Mouse (Mus musculus) adrenal gland (tissue): ENCODE measurements around the gene Lfng.

Experiments used
- intact Hi-C: fragments of 180-260 bp; cut with DNase I; formaldehyde crosslinking; loops from one replicate; pipeline ENCODE4 v1.15.1; 2025

Gene Lfng

DNA sequence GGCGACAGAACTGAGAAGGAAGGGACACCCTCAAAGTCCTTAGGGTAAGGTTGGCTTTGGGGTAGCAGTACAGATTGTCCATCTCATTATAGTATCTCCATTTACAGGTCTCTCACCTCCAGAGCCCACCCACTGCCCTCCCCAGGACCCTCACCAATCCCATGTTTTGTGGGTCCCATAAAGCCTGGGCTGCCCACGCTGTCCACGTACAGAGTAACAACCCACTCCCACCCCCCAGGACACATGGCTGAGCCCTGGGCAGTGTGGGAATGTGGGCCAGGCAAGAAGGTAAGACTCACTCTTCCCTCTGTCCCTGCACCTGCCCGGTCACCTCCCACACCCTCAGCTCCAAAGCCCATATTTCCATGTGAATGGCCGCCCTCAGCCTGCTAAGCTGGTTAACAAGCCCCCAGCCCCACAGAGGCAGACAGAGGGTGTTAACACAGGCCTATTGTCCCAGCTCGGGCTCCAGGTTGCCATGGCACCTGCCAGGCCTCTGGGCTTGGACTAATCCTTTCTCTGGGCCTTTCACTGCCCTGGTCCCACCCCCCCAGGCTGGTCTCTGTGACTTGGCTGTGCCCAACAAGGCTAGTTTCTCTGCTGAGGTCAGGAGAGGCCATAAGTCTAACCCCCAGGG lies 23.3 kb upstream of the Lfng start:
- intact Hi-C loops, result no loop called here

DNA sequence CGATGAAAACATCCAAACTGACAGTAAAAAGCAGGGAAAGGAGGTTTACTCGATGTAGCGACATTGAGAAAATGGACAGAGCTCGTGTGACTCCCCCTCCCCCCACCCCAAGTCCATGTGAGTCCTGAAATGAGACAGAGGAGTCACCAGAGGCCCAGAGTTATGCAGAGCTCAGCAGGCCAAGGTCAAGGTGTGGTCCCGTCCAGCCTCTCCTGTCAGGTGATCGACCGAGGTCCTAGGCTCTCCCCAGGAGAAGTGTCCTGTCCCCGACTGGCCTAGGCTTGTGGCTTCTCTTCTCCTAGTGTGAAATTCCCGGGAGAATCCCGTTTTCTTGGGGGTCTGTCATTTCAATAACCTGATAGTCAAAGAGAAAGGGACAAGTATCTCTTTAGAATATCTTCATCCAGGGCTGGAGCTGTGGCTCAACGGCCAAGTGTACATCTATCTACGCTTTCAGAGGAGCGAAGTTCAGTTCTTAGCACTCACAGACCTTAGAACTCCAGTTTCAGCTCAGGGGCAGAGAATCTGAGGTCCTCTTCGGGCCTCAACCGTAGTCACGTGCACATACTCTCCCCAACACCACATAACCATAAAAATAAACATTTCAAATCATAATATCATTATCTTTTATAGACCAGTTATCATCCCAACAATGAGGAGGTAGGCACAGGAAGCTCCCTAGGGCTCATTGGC lies 17.9 kb upstream of the Lfng start:
- intact Hi-C loops, result no loop called here

DNA sequence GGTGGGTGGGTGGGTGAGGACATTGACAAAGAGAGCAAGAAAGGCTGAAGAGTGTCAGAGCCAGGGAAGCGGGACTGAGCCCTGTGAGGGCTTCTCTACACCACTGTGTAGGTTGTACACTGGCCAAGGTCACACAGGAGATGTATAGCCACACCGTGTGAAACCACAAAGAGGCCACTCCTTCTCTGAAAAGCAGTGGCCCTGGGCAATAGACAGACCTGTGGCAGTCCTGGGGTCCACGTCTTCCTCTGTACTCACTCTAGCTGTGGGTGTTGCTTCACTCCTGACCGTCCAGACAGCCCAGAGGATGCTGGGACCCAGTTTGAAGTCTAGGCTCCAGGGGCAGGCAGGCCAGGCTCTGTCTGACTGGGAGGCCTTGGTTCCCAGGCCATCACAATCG lies 12.3 kb upstream of the Lfng start:
- intact Hi-C loops, result no loop called here

DNA sequence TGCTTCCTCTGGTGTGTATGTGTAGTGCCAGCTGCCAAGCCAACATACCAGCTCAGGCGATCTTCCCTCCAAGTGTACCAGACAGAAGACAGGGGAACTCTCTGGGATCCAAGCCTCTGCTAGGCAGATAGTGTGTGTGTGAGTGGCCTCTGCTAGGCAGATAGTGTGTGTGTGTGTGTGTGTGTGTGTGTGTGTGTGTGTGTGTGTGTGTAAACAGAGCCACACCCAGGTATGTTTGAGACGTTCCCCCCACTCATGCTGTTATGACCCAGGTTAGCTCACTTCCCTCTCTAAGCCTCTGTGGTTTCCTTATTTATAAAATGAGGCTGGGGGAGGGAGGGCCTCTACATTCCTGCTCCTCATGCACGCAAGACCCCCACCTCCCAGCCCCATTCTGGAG lies 10.7 kb upstream of the Lfng start:
- intact Hi-C loops, result no loop called here

DNA sequence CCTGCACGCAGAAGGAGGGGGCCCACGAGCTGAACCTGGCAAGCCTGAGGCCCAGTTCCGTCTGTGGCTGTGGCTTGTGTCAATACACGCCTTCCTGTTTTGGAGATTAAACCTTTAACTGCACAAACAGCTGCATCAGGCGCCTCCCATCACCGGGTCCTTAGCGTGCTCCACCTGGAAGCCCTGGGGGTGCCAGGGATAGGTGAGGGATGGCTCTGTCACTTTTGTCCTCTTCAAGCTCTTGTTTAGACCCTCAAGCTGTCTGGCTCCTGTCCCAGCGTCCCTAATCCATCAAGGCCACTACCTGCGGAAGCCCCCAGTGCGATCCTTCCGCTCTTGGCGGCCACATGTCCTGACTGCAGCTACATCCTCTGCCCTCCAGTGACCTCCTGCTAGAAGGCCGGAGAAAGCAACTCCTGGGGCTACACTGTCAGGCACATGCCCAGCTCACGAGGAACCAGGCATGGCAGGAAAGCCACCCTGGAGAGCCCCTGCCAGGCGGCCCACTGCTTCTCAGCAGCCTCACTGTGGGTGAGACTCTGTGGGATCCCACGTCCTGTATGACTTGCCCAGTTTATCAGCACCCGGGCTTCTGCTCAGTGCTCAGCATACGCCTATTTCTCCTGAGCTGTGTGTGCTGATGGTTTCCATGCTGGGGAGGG lies 10.1 kb upstream of the Lfng start:
- intact Hi-C loops, result no loop called here

DNA sequence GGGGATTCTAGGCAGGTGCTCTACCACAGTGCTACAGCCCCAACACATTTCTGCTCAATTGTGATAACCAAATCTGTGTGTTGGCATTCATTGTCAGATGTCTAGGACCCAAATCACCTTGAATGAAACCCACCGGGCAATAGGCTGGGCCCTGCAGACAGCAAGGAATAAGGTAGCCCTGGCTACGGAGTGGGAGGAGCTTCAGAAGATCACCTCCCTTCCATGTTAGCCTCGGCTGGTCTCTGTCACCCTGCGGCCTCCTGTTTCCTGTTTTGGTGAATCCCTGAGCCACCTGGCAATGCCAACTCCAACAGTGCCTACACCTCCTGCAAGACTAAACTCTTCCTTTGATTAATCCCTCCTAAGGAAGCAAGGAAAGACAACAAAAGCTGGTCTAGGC lies 9.3 kb upstream of the Lfng start:
- intact Hi-C loops, result no loop called here

DNA sequence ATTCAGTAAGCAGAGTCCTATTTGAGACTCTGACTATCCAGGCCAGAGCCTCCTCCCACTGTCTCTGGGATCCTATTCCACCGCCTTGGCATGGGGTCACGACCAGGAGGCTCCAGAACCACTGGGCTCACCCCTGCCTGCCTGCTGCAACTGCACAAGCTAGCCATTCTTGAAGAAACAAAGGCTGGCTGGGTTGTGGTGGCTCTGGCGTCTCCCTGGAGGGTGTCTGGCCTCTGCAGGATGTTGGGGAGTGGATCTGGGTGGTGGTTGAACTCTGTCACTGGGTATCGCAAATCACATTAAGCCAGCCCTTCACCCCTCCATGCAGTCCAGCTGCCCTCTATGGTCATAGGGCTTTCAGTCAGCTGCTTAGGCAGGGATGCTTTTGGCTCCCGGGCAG lies 7.2 kb upstream of the Lfng start:
- intact Hi-C loops, result no loop called here

DNA sequence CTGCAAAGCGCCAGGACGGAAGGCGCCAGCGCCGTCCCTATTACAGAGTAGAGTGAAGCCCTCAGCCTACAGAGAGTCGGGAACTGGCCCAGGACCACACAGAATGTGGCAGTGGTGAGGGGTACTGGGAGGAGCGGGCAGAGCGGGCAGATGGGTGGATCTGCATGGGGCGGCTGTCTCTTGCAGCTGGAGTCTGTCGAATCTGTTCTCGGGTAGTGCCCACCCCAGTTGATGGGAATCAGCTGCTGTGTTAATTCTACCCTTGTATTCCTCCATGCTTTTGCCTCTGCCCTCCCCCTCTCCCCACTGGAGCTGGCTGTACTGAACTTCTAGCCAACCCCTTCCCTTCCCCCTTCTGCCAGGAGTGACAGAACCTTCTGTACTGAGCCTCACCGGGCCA lies 5.4 kb upstream of the Lfng start:
- intact Hi-C loops, result no loop called here

DNA sequence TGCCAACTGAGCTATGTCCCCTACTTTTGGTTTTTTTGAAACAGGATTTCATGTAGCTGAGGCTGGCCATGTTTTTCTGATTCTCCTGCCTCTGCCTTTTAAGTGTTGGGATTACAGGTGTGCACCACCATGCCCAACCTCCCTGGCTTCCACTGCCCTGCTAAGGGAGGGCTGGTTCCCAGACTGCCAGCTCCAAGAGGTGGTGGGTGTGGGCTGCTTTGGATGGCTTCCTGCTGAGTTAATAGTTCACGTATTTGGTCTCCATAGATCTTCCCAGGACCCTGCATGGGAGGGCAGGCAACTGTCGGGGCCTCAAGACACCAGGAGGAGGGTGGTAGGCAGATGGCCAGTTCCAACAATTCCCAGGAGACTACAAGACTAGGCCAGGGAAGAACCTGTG lies 4.6 kb upstream of the Lfng start:
- intact Hi-C loops, result no loop called here

DNA sequence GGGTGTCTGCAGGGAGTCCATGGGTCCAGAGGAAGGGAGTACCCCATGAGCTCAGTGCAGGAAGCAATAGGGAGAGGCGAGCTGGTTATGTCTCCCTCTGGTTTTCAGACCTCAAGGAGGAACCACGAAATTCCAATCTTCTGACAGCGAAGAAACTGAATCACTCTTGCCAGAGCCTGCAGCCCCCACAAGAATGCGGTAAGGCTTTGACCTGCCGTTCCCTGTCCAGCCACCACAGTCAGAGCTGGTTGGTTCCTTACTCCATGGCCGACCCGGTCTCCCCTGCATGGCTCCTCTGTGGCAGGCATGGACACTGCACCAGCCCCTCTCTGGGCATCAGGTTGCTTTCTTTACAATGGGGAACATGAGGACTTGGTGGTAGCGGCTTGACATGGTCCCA lies 2.7 kb upstream of the Lfng start:
- intact Hi-C loops, result no loop called here

DNA sequence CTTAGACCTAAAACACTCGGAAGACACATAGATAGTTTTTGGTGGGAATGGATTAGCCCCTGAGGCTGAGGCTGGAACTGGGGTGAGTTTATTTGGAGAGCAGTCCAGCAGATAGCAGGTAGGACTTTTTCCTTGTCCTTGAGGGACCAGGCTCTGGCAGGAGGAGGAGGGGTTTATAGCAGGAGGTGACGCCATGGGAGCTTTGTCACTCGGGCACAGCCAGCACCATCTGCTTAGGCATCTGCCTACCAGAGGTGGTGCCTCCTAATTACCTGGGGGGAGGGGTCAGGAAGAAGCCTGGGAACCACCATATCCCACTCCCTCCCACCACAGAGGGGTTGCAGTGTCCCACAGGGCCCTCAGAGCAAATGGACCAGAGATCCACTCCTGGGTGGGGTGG lies 1.9 kb upstream of the Lfng start:
- intact Hi-C loops, result no loop called here

DNA sequence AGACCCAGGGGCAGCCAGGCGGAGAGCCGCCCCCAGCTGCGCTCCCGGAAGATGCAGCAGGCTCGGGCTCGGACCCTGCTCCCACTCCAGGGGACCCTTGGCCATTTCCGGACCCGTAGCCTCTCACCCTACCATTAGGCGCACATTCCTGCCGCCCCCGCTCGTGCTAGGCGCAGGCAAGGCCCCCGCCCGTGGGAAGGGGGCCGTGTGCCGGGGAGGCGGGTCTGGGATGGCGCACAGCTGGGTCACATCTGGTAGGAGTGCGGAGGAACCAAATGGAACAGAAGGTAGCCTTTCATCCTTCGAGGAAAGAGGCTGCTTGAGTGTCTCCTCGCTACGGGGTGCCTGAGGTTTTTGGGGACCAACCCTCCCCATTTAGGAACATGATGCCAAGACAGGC lies 734 bp upstream of the Lfng start:
- intact Hi-C loops, result no loop called here

DNA sequence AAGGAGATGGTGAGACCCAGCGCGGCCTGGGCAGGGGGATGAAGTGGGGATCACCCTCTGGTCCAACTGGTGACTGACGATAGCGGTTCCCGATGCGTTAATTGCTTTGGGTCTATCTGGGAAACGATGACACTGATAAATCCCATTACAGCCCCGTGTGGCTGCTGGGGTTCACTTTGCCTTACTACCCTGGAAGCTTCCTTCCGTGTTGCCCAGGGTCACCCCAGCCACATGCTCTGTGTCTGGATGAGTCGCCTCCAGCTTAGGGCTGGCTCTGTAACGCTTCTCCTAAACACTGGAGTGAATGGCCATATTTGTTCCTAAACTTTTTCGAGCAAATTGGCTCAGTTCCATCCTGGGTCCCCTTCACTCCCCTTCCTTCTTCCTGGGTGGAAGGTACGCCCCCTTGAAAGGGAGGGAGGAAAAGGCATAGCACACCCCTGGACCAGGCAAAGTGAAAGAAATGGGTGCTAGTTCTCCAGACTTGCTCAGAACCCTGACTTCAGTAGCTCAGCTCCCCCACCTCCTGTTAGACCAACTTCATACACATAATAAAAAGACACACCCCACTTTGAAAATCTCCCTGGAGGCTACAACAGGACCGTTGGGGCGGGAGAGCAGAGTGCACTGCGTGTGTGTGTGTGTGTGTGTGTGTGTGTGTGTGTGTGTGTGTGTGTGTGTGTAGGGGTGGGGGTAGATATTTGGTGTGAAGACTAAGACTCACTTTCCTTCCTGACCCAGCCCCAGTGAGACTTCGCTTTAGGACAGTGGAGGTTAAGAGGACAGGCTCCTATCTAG lies 915 bp downstream of the Lfng start:
- intact Hi-C loops, result no loop called here

DNA sequence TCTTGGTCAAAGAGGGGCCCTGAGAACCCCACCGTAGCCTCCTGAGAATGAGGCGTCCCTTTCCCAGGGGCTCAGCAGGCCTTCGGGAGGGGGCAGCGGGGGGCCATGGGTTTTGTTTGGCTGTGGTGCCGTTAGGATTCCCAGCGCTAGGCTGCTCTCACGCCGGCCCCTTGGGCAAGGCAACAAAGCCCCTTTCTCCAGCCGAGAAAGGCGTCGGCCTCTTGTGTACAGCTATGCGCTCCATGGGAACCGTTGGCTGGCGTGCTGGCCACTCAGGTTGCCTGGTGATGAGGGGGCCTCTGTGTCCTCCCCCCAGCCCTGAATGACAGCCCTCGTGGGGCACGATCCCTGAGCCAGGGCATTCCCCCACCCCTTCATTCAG lies 1.5 kb downstream of the Lfng start:
- intact Hi-C loops, result no loop called here

DNA sequence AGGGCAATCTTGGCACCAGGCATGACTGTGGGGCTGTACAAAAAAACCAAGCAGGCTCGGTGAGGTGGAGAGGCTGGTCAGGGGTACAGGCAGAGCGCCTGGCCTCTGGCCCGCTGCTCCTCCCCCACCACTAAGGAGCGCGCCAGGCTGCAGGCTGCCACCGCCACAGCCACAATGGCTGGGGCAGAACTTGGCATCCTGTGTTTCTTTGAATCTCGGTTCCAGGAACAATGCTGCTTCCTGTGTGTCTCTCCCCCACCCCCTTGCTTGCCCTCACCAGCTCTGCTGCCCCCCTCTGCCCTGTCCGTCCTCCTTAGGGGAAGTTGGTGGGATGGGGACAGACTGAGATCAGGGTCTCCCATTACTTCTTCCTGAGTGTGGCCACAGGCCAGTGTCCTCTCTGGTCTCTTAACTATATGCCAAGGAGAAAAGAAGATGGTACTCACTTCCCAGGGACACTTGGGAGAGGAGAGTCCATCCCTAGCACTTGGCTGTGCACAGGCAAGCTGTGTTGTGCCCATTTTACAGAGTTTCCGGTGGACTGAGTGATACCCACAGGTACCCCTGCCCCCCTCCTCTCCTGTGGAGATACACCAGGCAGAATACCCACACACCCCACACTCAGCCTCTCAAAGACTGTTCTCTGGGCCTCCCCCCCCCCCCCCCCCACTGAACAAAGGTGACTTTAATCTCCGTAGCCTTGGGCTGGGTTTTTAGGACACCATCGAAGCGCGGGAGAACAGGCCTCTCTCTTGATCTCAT lies 2.6 kb downstream of the Lfng start:
- intact Hi-C loops, result no loop called here

DNA sequence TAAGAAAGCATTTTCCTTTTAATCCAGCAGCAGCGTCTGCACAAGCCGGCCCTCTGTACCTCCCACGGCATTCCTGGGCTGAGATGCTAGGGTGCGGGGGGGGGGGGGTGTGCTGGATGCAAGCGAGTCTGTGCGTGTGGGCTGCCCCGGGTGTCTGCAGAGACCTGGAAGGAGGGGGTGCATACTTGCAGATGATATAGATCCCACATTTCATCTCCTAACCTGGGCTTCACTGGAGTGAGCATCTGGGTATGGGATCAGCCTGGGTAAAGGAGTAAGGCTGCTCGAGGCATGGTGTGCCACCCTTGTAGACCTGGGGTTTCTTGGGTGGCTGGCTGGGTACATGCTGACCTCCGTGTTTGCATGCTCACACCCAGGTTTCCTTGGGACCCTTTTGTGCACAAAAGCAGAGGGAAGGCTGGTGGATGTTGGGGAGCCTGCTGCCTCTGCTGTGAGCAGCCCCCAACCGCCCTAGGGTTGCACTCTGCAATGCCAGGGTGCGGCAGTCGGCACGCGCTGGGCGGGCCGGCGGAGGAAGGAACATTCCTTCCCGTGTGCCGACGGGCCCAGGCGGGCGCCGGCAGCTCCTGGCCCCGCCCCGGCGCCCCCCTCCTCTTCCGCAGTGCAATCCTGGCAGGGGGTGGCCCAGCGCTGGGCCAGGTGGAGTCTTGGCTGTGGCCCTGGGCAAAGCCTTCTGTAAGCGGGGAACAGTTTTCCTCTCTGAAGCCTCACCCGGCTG lies 3.3 kb downstream of the Lfng start:
- intact Hi-C loops, result no loop called here

DNA sequence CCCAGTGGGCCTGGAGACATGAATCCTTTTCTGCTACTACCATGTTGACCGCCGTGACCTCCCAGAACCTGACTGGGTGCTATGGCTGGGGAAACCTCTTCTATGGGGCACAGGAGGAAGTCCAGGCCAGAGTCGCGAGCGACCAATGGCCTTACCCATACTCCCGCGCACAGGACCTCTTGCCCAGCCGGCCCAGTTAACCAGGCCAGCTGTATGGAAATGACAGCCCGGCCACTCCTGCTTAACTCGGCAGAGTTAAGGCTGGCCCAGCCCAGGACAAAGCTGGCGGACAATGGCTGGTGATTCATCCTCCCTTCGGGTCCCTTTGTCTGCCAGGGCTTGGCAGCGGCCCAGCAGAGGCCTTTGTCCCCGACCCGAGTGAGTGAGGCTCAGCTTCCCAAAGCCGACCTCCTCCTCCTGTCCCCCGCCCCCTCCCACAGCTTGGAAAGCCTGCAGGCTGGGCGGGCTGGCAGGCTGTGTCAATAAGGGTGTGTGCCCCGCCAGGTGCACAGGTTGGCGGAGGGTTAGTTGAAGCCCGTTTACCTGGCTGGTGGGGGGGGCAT lies 4.0 kb downstream of the Lfng start:
- intact Hi-C loops, result no loop called here

DNA sequence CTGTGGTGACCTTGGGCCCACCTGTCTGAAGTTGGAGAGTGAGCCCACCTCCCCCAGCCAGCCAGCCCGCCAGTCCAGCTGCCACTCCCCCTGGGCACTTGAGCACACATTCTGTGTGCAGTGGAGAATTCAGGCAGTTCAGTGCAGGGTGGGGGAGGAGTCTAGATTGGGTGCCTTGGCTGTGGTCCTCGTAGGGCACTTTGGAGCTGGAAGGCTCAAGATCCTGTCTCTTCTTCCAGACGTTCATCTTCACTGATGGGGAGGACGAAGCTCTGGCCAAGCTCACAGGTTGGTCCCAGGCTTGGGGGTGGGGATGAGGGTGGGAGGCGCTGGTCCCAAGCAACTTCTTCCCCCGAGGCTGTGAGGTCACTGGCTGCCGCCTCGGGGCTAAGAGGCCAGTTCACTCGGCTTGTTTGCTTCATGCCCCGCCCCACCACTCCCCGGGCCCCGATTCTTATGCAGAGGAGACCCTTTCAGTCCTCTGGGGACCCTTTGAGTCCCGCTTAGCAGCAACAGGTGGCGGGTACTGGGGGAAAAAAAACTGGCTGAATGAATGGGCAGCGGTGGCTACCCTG lies 4.6 kb downstream of the Lfng start:
- intact Hi-C loops, result no loop called here

DNA sequence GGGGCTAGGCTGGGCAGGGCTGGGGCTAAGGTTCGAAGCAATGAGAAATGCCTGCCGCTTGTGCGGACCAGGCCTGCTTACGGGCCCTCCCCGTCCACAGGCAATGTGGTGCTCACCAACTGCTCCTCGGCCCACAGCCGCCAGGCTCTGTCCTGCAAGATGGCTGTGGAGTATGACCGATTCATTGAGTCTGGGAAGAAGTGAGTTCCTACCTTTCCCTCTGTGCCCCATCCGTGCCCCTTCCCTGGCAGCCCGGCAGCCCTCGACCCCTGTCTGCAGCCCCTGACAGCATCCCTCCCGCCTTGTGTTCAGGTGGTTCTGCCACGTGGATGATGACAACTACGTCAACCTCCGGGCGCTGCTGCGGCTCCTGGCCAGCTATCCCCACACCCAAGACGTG lies 5.1 kb downstream of the Lfng start:
- intact Hi-C loops, result no loop called here

DNA sequence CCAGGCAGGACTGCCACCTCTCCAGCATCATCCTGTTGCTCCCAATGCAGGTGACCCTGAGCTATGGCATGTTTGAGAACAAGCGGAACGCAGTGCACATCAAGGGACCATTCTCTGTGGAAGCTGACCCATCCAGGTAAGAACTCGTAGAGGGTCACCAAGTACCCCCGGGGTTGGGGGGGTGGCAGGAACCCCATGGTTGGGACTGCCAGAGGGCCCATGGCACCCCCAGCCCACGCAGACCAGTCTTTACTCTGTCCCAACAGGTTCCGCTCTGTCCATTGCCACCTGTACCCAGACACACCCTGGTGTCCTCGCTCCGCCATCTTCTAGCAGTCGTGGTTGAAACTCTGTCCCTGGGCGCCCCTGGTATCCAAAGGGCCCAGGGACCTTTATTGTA lies 7.0 kb downstream of the Lfng start:
- intact Hi-C loops, result no loop called here
